Mouse (Mus musculus) frontal cortex, postnatal 36 days (tissue): ENCODE data around the gene Ablim1.
A peak's percentile ranks its signal among the peaks of the same experiment; 100 is the strongest.
"Not testable (repeated sequence)": the region's sequence is repeated elsewhere in the genome, so short reads cannot be mapped to it uniquely, and the experiment has no call there.

Source experiments
- DNase-seq, 2 experiments: peaks; one replicate each; pipeline ENCODE4 v3.0.0; 2022; ENCODE audit warnings: low spot score in 2 of 2

Ablim1 gene

GRCm38 (mm10) chr19:57155121-57155884 lies 159.4 kb downstream of the Ablim1 start:
- DNase-seq, result peak in 1 of 2 experiments; percentile 60

- no peak for DNase-seq
Measured at GRCm38 (mm10) chr19:57152357-57152756, 162.4 kb downstream of the Ablim1 start.

- DNase-seq, result no peak
Measured at GRCm38 (mm10) chr19:57151504-57151903, 163.2 kb downstream of the Ablim1 start.

- no peak for DNase-seq
Measured at GRCm38 (mm10) chr19:57150275-57150674, 164.4 kb downstream of the Ablim1 start.

- no peak for DNase-seq
Measured at GRCm38 (mm10) chr19:57147746-57148145, 167.0 kb downstream of the Ablim1 start.

GRCm38 (mm10) chr19:57146936-57147335 lies 167.8 kb downstream of the Ablim1 start:
- no peak for DNase-seq

- DNase-seq, result no peak
Measured at GRCm38 (mm10) chr19:57143646-57144045, 171.1 kb downstream of the Ablim1 start.

- DNase-seq, result no peak
Measured at GRCm38 (mm10) chr19:57141756-57142461, 172.8 kb downstream of the Ablim1 start.

- no peak for DNase-seq
Measured at GRCm38 (mm10) chr19:57140874-57141273, 173.8 kb downstream of the Ablim1 start.

- DNase-seq, result no peak
Measured at GRCm38 (mm10) chr19:57140071-57140470, 174.6 kb downstream of the Ablim1 start.

- peak in 1 of 2 experiments; percentile 57 for DNase-seq
Measured at GRCm38 (mm10) chr19:57138909-57139617, 175.7 kb downstream of the Ablim1 start.

GRCm38 (mm10) chr19:57138469-57138868 lies 176.2 kb downstream of the Ablim1 start:
- DNase-seq, result no peak

- no peak for DNase-seq
Measured at GRCm38 (mm10) chr19:57138045-57138444, 176.7 kb downstream of the Ablim1 start.

GRCm38 (mm10) chr19:57136228-57136627 lies 178.5 kb downstream of the Ablim1 start:
- DNase-seq, result peak in 1 of 2 experiments; percentile 63

GRCm38 (mm10) chr19:57135654-57136053 lies 179.1 kb downstream of the Ablim1 start:
- not testable (repeated sequence) for DNase-seq

- DNase-seq, result no peak
Measured at GRCm38 (mm10) chr19:57134654-57135348, 179.9 kb downstream of the Ablim1 start.

GRCm38 (mm10) chr19:57132916-57133520 lies 181.7 kb downstream of the Ablim1 start:
- DNase-seq, result no peak

GRCm38 (mm10) chr19:57132281-57132680 lies 182.4 kb downstream of the Ablim1 start:
- DNase-seq, result no peak

- DNase-seq, result no peak
Measured at GRCm38 (mm10) chr19:57131366-57131765, 183.4 kb downstream of the Ablim1 start.

GRCm38 (mm10) chr19:57130591-57130990 lies 184.1 kb downstream of the Ablim1 start:
- no peak for DNase-seq

- no peak for DNase-seq
Measured at GRCm38 (mm10) chr19:57129729-57130128, 185.0 kb downstream of the Ablim1 start.
